Mouse (Mus musculus): Measurements from ENCODE around the gene Ube2n.

DNA sequence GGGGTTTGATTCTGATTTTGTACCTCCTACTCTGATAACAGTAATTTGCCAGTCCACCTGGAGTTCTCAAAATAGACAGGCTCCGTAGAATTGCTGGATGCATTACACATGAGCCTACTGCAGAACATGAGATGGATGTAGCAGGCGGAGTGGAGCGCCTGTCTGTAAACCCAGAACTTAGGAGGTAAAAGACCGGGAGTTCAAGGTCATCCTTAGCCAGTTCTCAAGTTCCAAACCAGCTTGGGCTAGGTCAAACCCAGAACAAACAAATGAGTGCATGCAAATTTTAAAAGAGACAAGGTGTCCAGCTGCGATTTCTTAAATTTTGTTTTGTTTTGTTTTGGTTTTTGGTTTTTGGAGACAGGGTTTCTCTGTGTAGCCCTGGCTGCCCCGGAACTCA is 70.6 kb downstream of the Ube2n start:
- TF ChIP-seq TAL1 (IDR thresholded peaks at IDR 0.05; ENCODE audit: low read length) (no peak), POLR2AphosphoS5 (IDR thresholded peaks at IDR 0.05; ENCODE audit: borderline replicate concordance, low read depth, low read length) (no peak), NELFE (IDR thresholded peaks at IDR 0.05; ENCODE audit: low read depth, low read length) (no peak), USF1 (IDR thresholded peaks at IDR 0.05; ENCODE audit: low read depth, low read length) (no peak), POLR2A (IDR thresholded peaks at IDR 0.05; ENCODE audit: control insufficient read depth in 1 of 2, insufficient read depth in 1 of 2, low read depth in 1 of 2, low read length in 2 of 2, poor library complexity in 1 of 2) (no peak), GATA1 (IDR thresholded peaks at IDR 0.05; ENCODE audit: low read depth, low read length) (no peak)

All from MEL (cell line).